Mouse (Mus musculus) right cerebral cortex, postnatal 36 days (tissue): ENCODE measurements around the gene Catsperd.
A peak's percentile ranks its signal among the peaks of the same experiment; 100 is the strongest.
"Not testable (repeated sequence)": the region's sequence is repeated elsewhere in the genome, so short reads cannot be mapped to it uniquely, and the experiment has no call there.

Experiments used
- DNase-seq, 2 experiments: peaks; one replicate each; pipeline ENCODE4 v3.0.0; 2022; ENCODE audit warnings: low spot score in 2 of 2, mixed read lengths in 1 of 2

Gene Catsperd

DNA sequence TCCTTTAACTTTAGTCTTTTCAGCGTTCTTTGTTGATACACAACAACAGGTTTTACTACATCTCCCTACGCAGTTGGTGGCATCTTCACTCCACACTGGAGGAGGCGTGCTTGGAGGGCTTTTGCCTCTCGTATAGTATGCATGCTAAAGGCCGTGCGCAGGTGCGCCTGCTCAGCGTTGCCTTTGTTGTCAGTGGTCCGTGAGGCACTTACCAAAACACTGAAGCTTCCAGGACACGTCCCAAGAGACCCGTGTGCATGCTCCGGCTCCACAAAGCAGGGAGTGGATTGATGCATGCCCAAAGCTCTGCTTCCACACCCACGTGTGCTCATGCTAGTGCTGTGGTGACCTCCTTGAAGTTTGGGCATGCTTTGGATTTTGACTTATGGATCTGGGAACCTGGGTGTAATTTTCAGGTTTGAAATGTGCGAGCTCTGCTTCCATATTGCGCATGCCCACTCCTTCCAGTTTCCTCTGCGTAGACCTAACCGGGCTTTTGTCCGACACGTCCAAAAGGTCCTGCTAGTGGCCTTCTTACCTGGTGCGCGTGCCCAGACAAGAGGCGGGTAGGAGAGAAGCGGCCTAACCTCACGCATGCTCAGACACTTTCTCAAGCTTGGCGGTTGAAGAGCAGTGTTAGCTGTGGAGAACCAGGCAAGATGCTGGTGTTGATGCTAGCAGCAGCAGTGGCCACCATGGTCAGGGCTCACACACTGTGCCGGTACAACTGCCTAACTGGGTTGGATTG is at the start of gene Catsperd:
TSS of gene Catsperd (plus strand) at position 614 of the 748 bp plus-strand sequence.
- no peak for DNase-seq

DNA sequence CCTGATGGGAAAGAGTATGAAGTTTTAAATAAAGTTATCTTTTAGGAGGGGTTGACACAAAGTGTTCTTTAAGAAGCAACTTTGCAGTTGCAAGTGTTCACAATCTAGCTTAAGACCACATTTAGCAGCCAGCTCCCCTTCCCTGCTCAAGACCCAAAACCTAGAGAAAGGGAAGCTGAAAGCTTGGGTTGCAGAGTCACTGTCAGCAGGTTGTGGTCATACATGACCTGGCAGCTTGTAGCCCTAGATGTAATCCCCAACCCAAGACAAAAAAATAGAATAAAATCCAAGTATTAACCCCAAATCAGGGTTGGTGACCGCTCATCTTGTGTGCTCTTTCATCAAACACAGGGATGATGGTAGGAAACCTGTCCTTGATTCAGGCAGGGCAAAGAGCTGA is 44.9 kb upstream of the Catsperd start:
- no peak for DNase-seq

DNA sequence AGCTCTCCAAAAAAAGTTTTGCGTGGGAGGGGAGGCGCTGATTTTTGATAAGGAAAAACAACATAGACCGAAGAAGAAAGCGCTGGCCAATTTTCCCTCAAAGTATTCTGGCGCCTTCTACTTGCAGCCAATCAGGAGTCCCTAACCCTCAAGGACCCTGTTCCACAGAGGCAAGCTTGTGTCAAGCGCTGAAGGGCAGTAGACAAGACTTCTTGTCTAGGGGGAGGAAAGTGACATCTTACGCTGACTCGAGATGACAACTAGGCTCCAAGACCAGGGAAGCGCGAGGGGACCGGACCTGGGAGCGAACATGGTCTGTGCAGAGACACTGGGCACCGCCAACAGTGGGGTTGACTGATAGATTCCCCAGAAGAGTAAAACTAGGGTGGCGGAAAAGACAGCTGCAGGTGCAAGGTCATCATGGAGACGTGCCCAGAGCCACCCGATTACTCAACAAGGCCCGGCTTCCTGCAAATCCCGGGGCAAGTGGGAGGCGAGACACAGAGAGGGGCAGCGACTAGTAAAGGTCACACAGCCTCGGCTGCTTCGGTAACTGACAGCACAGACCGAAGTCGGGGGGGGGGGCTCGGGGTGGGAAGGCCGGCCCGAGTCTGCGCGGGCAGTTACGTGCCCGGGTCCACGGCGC is 44.2 kb upstream of the Catsperd start:
- DNase-seq, result peak in 1 of 2 experiments; percentile 34

DNA sequence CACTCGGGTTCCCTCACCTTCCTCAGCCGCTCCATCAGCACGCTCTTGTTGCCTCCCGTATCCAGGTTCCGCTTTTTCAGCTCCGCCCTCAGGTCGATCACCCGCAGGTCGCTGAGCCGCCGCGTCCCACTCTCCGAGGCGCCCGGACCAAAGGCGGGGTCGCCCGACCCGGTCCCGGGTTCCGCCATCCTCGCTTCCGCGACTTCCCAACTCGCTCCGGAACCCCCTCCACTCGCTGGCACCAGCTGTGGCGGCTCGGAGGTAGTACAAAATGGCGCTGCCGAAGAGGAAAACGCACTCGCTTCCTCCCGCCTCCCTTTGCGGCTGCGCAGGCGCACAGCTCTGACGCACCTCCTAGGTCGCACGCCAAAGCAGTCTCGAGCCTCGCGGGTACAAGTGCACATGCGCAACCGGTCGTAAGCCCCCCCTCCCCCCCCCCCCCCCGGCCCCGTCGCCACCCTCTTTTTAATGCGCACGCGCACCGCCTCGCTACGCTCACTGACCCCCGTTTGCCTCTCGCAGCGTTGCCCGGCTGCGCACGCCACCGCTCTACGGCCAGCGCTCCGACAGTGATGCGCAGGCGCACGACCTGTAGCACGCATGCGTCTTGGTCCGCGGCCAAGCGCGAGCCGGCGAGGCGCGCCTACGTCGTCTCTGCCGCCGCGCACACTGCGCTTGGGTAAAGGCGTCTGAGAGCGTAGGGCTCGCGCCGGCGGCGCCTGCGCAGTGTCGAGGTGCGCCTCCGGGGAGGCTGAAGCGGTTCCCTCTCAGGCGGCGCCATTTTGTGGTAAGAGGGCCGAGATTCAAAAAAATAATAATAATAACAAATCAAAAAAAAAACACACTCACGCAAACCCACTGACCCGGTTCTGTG is 43.4 kb upstream of the Catsperd start, which contains the start of the genes Safb2 and Safb:
TSS of gene Safb2 (minus strand) at position 329 of the 874 bp plus-strand sequence.
TSS of gene Safb (plus strand) at position 569 of the 874 bp plus-strand sequence.
- peak; percentile 99 for DNase-seq

DNA sequence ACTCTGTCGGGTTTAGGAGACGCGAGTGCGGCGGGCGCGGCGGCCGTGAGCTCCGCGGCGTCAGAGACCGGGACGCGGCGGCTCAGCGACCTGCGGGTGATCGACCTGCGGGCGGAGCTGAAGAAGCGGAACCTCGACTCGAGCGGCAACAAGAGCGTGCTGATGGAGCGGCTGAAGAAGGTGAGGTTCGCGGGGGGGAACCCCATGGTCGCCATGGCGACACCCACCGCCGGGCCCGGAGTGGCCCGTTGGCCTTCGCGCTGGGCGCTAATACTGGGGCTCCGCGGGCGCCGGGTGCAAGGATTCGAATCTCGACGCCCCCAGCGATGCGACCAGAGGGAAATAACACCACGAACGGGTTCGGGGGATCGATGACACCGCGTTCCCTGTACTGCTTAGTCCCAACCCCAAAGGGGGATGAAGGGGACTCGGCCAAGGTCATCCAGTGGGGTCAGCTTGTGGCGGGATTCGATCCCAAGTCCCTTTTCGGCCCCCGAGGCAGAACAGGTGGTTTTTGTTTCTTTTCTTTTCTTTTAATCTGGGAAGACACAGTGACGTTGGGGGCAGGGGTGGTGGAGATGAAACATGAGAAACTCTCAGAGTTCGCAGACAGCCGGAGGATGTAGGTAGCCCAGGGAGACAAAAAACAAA is 42.6 kb upstream of the Catsperd start:
- DNase-seq, result peak; percentile 34 to 37

DNA sequence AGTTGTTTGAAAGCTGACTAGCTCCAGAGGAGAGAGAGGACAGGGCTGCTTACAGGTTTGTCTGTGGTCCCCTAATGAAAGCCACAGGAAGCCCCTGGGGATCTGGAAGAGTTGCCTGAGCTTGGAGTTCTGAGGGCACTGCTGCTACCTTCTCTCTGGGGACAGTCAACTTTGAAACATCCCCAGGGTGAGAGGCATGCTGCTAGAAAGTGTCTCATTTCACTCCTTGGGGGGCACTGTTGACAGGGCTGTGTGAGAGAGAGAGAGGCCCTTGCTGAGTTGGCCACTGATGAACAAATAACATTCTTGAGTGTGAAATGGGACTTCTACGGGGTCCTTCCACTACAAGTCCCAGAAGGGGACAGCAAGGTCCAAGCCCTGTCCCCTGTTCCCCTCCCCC is 40.2 kb upstream of the Catsperd start:
- DNase-seq, result no peak

DNA sequence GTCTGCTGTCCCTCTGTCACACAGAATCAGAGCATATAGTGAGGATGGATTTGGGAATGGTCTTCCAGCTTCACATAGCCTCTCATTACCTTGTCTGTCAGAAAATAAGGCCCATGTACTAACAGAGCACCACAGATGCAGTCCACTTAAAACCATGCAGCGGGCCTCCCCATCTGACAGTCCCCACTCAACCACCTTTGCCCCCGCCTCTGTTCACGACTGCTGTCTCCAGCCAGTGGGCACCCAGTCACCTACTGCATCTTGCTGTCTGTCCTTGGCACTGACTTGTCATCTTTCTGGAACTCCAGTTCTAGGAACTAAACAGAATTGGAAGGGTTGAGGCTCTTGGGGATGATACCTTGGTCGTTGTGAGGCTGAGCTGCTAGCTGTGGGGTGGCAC is 39.0 kb upstream of the Catsperd start:
- DNase-seq, result no peak

DNA sequence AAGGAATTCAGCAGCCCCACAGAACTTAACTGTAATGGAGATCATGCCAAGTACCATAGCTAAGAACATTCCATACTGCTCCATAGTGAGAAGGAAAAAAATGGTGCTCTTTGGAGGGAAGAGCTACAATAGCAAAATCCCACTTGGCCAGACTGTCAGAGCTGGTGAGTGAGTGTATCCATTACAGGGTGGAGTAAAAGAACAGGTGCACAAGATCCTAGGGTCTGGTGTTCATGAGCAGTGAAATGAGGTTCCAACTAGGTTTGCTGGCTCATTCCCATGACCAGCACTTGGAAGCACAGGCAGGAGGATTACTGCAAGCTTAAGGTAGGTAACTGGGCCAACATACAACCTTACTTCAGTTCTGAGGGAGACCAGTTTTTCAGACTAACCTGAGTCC is 35.4 kb upstream of the Catsperd start:
- no peak for DNase-seq

DNA sequence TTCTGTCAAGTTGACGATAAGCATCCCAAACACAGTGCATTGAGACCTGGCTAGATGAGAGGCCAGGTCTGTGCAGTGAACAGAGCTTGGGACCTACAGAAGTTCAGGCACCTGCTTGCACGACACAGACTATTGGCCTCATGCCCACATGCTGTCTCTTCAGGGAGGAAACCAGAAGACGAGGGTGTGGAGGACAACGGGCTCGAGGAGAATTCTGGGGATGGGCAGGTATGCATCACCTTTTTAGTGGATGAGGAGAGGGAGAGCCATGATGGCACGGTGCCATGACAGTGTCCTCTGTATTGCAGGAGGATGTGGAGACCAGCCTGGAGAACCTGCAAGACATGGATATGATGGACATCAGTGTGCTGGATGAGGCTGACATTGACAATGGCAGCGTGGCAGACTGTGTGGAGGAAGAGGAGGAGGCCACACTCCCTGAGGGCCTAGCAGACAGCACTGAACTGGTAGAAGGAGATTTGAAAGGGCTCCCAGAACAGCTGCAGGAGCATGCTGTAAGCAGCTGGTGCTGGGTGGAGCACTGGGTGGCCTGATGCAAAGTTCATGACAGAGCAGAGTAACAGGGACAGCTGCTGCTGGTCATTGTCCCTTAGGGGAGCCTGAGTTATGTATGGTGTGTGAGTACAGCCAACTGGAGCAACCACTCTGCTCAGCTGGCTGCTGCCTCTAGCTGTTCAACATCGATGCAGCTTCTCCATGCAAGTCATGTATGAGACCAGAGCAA is 34.2 kb upstream of the Catsperd start:
- no peak for DNase-seq

DNA sequence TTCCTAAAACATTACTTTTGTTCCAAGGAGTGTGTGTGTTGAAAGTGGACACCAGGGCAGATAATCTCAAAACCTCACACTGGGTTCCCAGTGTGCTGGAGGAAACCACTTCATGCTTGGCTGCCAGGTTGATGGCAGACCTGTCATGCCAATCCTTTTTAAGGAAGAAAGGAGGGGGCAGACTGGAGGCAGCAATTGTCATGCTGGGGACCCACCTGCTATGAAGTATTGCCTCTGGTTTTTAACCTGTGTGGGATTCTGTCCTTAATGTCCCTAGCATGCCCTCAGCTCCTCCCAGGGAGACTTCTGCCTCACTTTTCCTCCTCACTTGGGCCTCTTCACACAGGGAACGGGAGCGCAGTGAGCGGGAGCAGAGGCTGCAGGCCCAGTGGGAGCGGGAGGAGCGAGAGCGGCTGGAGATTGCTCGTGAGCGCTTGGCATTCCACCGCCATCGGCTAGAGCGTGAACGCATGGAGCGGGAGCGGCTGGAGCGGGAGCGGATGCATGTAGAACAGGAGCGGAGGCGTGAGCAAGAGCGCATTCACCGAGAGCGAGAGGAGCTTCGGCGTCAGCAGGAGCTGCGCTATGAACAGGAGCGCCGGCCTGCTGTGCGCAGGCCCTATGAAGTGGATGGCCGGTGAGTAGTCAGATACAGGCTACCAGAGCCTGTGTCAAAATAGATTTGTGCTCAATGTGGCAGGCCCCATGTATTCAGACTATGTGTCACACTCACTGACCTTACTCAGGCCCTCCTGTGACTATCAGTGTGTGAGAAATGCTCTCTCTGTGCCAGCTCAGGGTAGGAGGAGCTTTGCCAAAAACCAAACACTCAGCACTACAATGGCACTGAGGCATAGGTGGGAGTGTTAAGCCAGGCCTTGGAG is 24.5 kb upstream of the Catsperd start:
- DNase-seq, result no peak

DNA sequence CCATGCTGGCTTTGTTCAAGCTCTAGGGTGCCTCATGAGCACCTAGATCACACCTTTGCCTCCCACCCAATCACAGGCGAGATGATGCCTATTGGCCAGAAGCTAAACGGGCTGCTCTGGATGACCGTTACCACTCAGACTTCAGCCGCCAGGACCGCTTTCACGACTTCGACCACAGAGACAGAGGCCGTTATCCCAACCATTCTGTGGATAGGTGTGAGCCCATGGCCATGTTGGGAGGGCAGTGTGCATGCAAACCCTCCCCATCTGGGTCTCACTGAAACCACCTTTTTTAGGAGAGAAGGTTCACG is 23.9 kb upstream of the Catsperd start:
- no peak for DNase-seq

DNA sequence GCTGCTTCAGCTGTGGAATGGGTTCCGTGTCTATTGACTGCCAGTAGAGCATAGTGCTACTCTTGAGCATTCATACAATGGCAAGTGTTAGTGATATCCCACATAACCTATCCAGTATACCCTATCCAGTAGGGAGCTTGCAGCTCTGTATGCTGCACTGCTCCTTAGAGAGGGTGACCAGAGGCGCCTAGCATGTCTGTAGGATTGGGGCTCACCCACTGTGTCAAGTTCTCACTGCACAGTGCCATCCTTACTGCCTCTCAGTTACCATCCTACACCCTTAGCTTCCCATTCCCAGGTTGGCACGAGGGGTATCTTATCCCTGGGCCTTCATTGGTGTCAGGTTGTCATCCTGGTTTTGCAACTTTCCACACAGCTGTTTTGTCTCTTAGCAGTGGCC is 23.5 kb upstream of the Catsperd start:
- DNase-seq, result no peak

DNA sequence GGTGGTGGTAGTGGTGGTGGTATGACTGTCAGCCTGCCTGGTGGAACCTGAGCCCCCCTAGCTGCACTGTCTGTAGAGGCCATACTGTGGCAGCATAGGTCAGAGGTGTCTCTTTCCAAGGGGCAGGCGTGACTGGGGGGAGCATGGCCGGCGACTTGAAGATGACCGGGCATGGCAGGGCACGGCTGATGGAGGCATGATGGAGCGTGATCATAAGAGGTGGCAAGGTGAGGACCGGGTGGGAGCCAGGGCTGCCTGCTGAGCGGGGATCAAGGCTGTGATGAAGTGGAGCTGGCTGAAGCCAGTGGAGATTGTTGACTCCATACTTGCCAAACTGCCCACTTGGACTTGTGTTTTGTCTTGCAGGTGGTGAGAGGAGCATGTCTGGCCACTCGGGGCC is 22.5 kb upstream of the Catsperd start:
- DNase-seq, result no peak

DNA sequence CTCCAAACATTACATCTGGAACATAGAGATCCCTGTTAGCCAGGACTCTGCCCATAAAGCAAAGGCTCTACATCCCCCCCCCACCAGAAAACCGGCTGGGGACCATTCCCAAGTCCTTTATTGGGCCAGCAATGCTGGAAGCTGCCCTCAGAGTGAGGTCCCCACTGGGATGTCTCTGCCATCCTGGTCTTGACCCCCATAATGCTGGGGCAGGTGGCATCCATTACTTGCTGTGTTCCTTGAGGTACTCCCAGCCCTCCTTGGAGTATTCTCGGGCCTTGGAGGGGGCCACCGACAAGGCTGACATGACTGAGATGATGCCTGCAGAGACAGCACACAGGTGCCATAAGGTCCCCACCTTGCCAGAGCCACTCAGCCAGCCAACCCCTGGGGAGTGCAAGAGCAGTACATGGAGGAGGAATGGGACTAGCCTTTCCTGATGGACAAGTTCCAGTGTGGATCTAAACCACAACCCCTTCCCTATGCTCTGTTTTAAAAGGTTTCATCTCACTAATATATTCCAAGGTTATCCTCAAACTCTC is 20.4 kb upstream of the Catsperd start:
- DNase-seq, result no peak

DNA sequence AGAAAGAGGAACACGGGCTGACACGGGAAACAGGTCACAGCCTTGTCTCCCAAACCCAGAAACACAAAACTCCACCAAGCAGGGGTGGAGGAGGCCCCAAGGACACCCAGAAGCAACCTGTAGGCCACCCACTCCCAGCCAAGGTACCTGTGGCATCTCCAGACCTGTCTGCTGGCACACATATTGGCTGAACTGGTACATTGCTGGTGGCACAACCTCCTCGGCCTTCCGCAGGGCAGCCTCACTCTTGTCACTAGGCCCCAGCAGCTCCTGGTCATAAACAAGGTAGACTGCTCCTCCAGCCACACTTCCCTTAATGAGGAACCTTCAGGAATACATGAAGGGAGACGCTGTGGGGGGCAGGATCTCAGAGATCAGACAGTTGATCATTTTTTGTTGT is 19.2 kb upstream of the Catsperd start:
- DNase-seq, result no peak

DNA sequence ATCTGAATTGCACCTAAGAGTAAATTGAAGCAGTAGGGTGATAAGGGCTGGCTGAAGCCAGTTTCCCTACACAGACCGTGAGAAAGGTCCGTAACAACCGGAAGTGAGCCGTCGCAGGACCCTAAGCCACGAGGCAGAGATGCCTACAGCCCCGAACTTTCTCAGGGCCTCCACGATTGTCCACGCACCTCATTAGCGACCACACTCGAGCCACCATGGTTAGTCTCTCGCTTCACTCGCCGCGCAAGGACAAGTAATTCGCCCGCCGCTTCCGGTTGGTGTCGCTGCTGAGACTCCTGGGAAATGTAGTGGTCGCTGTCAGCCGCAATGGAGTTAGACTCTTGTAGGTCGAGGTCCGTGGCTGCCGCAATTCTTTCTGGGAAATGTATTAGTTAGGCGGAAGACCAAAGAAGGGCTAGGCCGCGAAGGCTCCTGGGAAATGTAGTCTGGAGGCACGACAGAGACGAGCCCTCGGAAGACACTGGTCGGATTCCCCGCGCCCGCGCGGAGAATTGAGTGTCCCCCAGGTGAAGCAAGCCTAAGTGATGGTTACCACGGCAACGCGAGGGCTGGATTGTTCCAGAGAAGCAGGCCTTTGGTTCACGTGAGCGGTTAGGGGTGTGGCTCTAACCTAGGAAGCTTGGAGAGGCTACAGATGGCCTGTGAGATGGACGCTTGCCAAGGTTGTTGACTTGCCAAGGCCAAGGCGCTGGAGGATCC is 18.3 kb upstream of the Catsperd start, which contains the start of gene 2410015M20Rik:
TSS of gene 2410015M20Rik (minus strand) at position 320 of the 720 bp plus-strand sequence.
- peak; percentile 98 to 99 for DNase-seq

DNA sequence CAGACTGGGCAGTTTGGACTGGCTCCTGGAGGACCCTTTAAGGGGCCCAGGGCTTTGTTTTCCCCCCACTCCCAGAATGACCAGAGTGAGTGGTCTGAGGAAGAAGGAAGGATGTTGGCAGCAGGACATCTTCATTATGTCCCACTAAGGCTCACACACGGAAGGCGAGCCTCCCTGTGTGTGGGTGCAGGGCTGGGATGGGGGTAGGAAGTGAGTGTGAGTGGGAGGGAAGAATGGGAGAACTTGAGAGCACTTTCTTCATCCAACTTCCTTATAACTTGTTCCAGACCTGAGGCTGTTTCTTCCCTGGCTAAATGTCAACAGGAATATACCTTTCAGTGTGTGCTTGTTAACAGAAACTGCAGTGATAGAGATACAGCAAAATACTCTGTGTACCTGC is 16.6 kb upstream of the Catsperd start:
- no peak for DNase-seq

DNA sequence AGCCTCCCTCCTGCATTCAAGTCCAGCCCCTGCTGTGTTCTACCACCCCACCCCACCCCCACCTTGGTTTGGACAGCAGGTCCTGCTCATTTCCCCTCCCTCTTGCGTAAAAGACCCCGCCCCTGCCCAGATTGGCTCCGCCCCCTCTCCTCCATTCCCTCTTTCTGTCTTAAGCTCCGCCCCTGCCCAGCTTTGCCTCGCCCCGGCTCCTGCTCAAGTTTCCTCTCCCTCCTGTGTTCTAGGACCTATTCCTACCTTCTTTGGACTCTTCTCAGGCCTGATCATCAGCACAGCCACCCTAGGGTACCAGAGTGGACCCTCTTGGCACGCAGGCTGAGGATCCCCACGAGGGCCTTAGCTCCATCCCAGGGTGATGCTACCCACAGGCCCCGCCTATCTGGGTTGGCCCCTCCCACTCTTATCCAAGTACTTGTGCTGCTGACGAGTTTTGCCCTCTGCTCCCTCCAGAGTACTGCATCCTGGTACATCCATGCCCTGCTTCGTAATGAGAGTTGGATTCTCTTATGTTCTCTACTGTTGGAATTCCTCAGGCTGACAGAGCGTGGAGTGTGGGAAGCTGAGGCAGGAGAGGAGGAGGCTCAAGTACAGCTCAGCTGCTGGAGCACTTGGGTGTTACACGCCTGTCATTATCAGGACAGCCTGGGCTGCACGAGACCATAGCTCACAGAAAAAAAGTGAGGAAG is 15.9 kb upstream of the Catsperd start:
- no peak for DNase-seq

DNA sequence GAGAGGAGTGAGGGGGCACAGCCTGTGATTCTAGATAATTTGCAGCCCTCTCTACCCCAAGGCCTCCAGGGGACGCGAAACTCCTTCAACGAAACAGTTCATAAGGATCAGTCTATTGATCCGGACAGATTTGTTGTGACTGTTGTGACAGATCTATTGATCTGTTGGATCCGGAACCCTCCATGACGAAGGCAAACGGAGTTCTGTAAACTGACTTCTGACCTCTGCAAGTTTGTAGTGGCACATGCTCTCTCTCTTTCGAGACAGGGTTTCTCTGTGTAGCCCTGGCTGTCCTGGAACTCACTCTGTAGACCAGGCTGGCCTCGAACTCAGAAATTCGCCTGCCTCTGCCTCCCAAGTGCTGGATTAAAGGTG is 15.4 kb upstream of the Catsperd start:
- not testable (repeated sequence) for DNase-seq
